Comparison of ENCODE assay signal across 1 mouse cellular context in genomic region chr2:18714337-18714736, GRCm38 (mm10).
TF ChIP-seq lines count a peak whose summit lies in the region.

No protein-coding gene starts in this region.

TF ChIP-seq in MEL, 35 proteins besides CTCF, POLR2A, EP300 and RAD21 (continued from another document):
- TF ChIP-seq ZNF384 (IDR thresholded peaks at IDR 0.05; ENCODE audit: low read depth, low read length): no peak
